Mouse (Mus musculus) neural tube, embryonic 14.5 days (tissue): ENCODE measurements around the gene Eefsec. TPM values are rescaled to one million over a fixed set of nuclear protein-coding genes. Genes with fewer than 3 reads are reported as not detected.
A peak's percentile ranks its signal among the peaks of the same experiment; 100 is the strongest.

Source experiments
- ATAC-seq: fragments of 200-750 bp; cut with Nextera tagmentation; 2 replicates; pipeline ENCODE4 v1.8.0; 2017; ENCODE audit warnings: low read depth, mild to moderate bottlenecking, moderate TSS enrichment, moderate library complexity
- H3K27ac ChIP-seq: fragments of 300-500 bp; sonication (generic); 2 replicates; pipeline ENCODE4 v1.5.1; 2014; ENCODE audit warnings: low read depth, mild to moderate bottlenecking, control low read depth, low read length, moderate library complexity, mixed read lengths
- H3K27me3 ChIP-seq: fragments of 300-500 bp; sonication (generic); 2 replicates; pipeline ENCODE4 v1.6.1; 2014; ENCODE audit warnings: low read length; ENCODE audit not compliant: control insufficient read depth, insufficient read depth
- H3K36me3 ChIP-seq: fragments of 300-500 bp; sonication (generic); 2 replicates; pipeline ENCODE4 v1.6.1; 2014; ENCODE audit warnings: low read length, mixed read lengths; ENCODE audit not compliant: control insufficient read depth, insufficient read depth
- H3K4me1 ChIP-seq: fragments of 300-500 bp; sonication (generic); 2 replicates; pipeline ENCODE4 v1.6.1; 2014; ENCODE audit warnings: low read length; ENCODE audit not compliant: control insufficient read depth, insufficient read depth
- H3K4me2 ChIP-seq: fragments of 300-500 bp; sonication (generic); 2 replicates; pipeline ENCODE4 v1.6.1; 2014; ENCODE audit warnings: mild to moderate bottlenecking, low read depth, low read length, control low read depth
- H3K4me3 ChIP-seq: fragments of 300-500 bp; sonication (generic); 2 replicates; pipeline ENCODE4 v1.5.1; 2014; ENCODE audit warnings: low read depth, low read length, control low read depth, mixed read lengths
- H3K9ac ChIP-seq: fragments of 300-500 bp; sonication (generic); replicated peaks from 2 replicates; pipeline ENCODE4 v1.6.1; 2014; ENCODE audit warnings: low read depth, mild to moderate bottlenecking, control low read depth, low read length, mixed read lengths
- H3K9me3 ChIP-seq: fragments of 300-500 bp; sonication (generic); 2 replicates; pipeline ENCODE4 v1.6.1; 2016; ENCODE audit warnings: low read length; ENCODE audit not compliant: control insufficient read depth
- WGBS: fragments of 180-500 bp; shearing (Covaris S2); extraction: QIAGEN DNeasy Blood & Tissue Kit; methylation state at CpG from one replicate; pipeline ENCODE4 v1.1.7; 2014; 5-methylcytosine and 5-hydroxymethylcytosine counted together
- polyA plus RNA-seq: library from polyadenylated mRNA; unstranded; fragments of >200 nt; fragmentation: Nextera tagmentation; extraction: Ambion mirVana; gene quantifications from 2 replicates; pipeline ENCODE4 v1.2.1, GENCODE M21; 2014

Gene Eefsec
- polyA plus RNA-seq, 1 experiment from 2014 or later: 30.2 TPM

DNA sequence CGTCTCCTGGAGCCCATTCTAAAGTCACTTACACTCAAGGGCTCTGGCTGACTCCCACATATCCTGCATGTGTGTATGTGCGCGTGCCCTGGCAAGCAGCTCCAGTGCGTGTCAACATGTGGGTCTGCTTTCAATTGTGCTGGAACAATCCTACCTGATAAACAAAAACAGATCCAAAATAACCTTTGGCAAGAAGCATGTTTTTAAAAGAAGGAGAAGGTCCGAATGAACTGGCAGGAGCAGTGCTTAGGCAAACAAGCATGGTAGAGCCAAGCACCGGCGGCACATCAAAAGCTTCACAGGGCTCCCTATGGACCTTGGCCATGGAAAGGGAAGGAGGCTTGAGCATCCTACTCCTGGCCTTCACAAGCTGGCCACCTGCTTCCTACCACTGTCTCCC lies 105.6 kb downstream of the Eefsec start:
- 96% methylated on average over 7 of the region's 7 CpGs for WGBS
- Histone ChIP-seq H3K4me2 (no peak overlapping the region), H3K9me3 (no peaks in the 10 kb centered on the region), H3K27me3 (no peaks in the 10 kb centered on the region), H3K27ac (no peak overlapping the region), H3K9ac (no peak overlapping the region), H3K4me1 (peaks cover 23% of the 10 kb centered on the region; the same call in 1 of the 2 replicates), H3K36me3 (no peaks in the 10 kb centered on the region), H3K4me3 (no peak overlapping the region)
- ATAC-seq: no peak

DNA sequence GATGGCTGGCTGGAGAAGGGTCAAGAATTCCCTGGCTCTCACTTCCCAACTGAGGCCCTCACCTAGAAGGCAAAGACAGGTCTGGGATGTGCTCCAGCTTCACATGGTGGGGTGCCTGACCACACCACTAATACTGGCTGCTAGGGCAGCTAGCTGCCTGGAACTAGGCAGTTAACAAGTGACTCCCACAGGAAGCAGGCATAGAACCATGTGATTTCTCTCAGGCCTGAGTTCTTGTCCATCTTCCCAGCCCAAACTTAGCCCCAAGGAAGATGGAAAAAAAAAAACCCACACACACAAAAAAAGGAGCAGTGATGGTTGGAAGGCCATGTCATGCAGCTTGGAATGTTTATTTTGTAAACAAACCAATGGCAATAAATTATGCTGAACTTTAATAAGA lies 117.0 kb downstream of the Eefsec start:
- Histone ChIP-seq H3K9ac (no peak overlapping the region), H3K4me1 (no peaks in the 10 kb centered on the region)

GRCm38 (mm10) chr6:88321879-88322278 lies 124.5 kb downstream of the Eefsec start:
- Histone ChIP-seq H3K36me3 (no peaks in the 10 kb centered on the region), H3K27ac (no peak overlapping the region), H3K27me3 (no peaks in the 10 kb centered on the region), H3K4me1 (no peaks in the 10 kb centered on the region), H3K4me2 (no peak overlapping the region), H3K4me3 (no peak overlapping the region), H3K9ac (no peak overlapping the region), H3K9me3 (no peaks in the 10 kb centered on the region)
- no peak for ATAC-seq
- 58% methylated on average over 7 of the region's 7 CpGs for WGBS

More for the DNA sequence above, 117.0 kb downstream of the Eefsec start:
- Histone ChIP-seq H3K9me3 (no peaks in the 10 kb centered on the region), H3K27me3 (no peaks in the 10 kb centered on the region), H3K4me2 (no peak overlapping the region), H3K36me3 (no peaks in the 10 kb centered on the region), H3K4me3 (no peak overlapping the region), H3K27ac (no peak overlapping the region)
- ATAC-seq: no peak

DNA sequence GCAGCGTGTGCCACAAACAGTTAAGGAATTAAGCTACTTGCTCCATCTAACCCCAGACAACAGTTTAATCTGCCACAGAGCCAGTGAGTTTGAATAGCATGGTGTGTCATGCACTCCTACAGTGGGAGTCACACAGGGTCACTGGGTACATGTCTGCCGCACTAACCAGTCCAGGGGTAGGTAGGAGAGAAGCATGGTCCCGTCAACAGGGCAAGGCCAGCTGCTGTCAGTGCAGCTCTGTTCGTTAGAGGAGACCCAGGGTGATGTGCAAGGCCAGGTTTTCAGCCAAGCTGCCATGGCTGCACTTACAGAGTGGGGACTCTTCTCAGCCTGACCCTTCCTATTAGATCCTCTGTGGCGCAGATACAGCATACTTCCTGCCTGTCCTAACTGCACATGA lies 125.1 kb downstream of the Eefsec start:
- H3K27me3 ChIP-seq: no peaks in the 10 kb centered on the region
- H3K9me3 ChIP-seq: no peaks in the 10 kb centered on the region
- no peaks in the 10 kb centered on the region for H3K36me3 ChIP-seq
- no peaks in the 10 kb centered on the region for H3K4me1 ChIP-seq
- WGBS: 83% methylated on average over 5 of the region's 5 CpGs
- H3K4me2 ChIP-seq: no peak overlapping the region
- no peak overlapping the region for H3K4me3 ChIP-seq
- no peak overlapping the region for H3K27ac ChIP-seq
- ATAC-seq: no peak
- no peak overlapping the region for H3K9ac ChIP-seq

DNA sequence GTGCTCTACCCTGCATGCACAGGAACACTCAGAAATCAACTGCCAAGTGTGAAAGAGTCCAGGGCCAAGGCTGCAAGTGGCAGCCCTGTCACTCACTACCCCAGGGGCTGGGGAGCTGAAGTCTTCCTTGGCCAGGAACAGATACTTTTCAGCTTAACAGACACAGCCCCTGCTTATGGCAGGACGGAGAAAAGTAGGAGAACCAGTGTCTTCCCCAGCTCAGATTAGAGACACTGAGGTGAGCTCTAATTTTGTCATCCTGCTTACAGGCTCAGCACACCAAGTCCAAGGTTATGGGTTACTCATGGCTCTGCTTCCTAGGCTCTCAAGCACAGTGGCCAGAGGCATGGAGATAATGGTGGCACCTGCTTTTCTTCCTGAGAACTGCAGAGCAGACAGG lies 126.6 kb downstream of the Eefsec start:
- no peaks in the 10 kb centered on the region for H3K36me3 ChIP-seq
- H3K9ac ChIP-seq: no peak overlapping the region
- H3K27ac ChIP-seq: no peak overlapping the region
- H3K4me2 ChIP-seq: no peak overlapping the region
- H3K9me3 ChIP-seq: no peaks in the 10 kb centered on the region
- peaks cover 3% of the 10 kb centered on the region; the same call in 1 of the 2 replicates for H3K4me1 ChIP-seq
- ATAC-seq: no peak
- 76% methylated on average over 1 of the region's 1 CpGs for WGBS
- H3K27me3 ChIP-seq: no peaks in the 10 kb centered on the region
- H3K4me3 ChIP-seq: no peak overlapping the region

DNA sequence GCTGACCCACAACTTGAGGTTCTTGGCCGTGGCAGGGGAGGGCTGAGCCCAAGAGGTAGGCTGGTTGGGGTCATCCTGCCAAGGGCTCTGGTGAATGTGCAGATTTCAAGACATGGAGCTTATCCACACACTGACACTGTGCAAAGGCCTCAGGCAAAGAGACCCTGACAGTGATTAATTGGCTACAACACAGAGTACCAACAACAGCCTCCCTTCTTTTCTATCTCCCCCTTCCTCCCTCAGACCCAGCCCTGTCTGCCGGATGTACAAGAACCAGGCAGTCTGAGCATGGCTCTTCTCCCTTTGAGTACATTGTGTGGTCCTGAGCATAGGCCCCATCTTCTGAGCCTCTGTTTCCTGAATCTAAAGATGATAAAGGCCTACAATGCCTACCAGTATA lies 131.0 kb downstream of the Eefsec start:
- peak; percentile 66; the same call in 1 of the 2 replicates for ATAC-seq
- H3K27ac ChIP-seq: no peak overlapping the region
- WGBS: 36% methylated on average over 2 of the region's 2 CpGs

DNA sequence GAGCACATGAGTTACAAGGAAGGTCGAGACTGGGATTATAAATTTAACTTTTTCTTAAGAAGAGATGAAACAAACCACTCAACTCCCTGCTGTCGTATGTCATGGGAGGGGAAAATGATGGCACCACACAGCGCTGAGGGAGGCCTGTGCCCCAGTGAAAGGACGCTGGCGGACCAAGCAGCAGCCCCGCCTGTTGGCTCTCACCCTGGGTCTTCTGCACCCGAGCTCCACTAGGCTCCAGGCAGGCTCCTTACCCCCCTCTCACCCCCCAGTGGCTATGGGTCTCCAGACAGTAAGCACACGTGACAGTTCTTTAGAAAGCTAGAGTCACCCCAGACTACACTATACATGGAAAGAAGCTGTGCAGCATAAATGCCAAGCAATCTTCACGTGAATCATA lies 132.4 kb downstream of the Eefsec start:
- no peaks in the 10 kb centered on the region for H3K36me3 ChIP-seq
- no peak overlapping the region for H3K9ac ChIP-seq
- no peak overlapping the region for H3K27ac ChIP-seq
- H3K4me2 ChIP-seq: no peak overlapping the region
- no peak for ATAC-seq
- H3K9me3 ChIP-seq: no peaks in the 10 kb centered on the region
- peaks cover 6% of the 10 kb centered on the region for H3K4me1 ChIP-seq
- no peaks in the 10 kb centered on the region for H3K27me3 ChIP-seq
- no peak overlapping the region for H3K4me3 ChIP-seq
- 22% methylated on average over 9 of the region's 9 CpGs for WGBS

More for the DNA sequence above, 131.0 kb downstream of the Eefsec start:
- Histone ChIP-seq H3K36me3 (no peaks in the 10 kb centered on the region), H3K4me3 (no peak overlapping the region), H3K4me1 (peaks cover 6% of the 10 kb centered on the region), H3K9me3 (no peaks in the 10 kb centered on the region), H3K27me3 (no peaks in the 10 kb centered on the region), H3K9ac (no peak overlapping the region), H3K4me2 (no peak overlapping the region)

DNA sequence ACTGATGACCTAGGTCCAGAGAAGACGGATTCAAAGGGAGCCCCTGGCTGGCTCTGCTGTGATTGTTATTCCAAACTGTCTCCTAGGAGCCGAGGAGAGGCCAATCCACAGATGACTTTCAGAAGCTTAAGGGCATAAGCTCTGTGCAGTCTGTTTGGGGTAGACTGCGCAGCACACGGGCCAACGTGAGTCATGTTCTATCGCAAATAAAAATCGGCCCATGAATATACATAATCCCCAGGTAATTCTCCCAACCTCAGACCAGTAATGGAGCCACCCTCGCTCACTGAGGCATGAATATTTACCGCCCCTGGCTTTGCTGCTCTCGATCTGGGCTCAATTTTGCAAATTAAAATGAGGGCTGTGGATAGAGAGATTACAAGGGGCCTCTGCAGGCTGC lies 134.7 kb downstream of the Eefsec start:
- 71% methylated on average over 10 of the region's 10 CpGs for WGBS
- ATAC-seq: no peak
- H3K9me3 ChIP-seq: no peaks in the 10 kb centered on the region
- H3K27ac ChIP-seq: no peak overlapping the region
- H3K4me1 ChIP-seq: peaks cover 6% of the 10 kb centered on the region
- H3K9ac ChIP-seq: no peak overlapping the region
- no peaks in the 10 kb centered on the region for H3K27me3 ChIP-seq
- H3K4me3 ChIP-seq: no peak overlapping the region
- no peaks in the 10 kb centered on the region for H3K36me3 ChIP-seq
- no peak overlapping the region for H3K4me2 ChIP-seq

- Histone ChIP-seq H3K9ac (no peak overlapping the region), H3K4me2 (no peak overlapping the region), H3K36me3 (no peaks in the 10 kb centered on the region), H3K27me3 (no peaks in the 10 kb centered on the region), H3K9me3 (no peaks in the 10 kb centered on the region), H3K4me1 (no peaks in the 10 kb centered on the region), H3K4me3 (no peak overlapping the region), H3K27ac (no peak overlapping the region)
- 97% methylated on average over 4 of the region's 4 CpGs for WGBS
- ATAC-seq: no peak
Measured at GRCm38 (mm10) chr6:88306100-88306746, 140.1 kb downstream of the Eefsec start.
